Mouse (Mus musculus): Measurements from ENCODE around the gene Eef1e1.

DNA sequence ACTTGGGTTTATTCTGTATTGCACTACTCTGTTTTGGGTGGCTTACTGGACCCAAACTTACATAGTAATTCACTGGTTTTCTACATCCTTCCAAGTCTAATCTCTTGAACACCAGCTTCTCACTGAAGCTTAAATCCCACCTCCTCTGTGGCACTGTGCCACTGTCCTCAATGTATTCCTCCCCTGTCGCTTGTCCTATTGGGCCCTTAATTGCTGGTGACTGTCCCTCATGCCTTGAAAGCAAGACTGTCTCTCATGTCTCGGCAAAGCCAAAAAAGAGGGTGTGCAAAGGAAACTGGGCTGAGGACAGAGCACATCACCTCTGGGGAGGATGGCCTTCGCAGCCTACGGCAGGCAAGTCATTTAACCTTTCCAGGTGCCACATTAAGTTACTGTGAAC, 993 bp downstream of the Eef1e1 start:
- no peak for TF ChIP-seq POLR2A (IDR thresholded peaks at IDR 0.05; ENCODE audit: extremely low read depth, insufficient read depth, low read length)
- no peak for TF ChIP-seq CTCF (IDR thresholded peaks at IDR 0.05; ENCODE audit: low read depth, low read length)
